Mouse (Mus musculus): ENCODE results near the gene Cnih4. TPM values are rescaled to one million over a fixed set of nuclear protein-coding genes. Genes with fewer than 3 reads are reported as not detected.

The Cnih4 gene
- polyA plus RNA-seq, 1 experiment from 2014 or later: 61.0 TPM

DNA sequence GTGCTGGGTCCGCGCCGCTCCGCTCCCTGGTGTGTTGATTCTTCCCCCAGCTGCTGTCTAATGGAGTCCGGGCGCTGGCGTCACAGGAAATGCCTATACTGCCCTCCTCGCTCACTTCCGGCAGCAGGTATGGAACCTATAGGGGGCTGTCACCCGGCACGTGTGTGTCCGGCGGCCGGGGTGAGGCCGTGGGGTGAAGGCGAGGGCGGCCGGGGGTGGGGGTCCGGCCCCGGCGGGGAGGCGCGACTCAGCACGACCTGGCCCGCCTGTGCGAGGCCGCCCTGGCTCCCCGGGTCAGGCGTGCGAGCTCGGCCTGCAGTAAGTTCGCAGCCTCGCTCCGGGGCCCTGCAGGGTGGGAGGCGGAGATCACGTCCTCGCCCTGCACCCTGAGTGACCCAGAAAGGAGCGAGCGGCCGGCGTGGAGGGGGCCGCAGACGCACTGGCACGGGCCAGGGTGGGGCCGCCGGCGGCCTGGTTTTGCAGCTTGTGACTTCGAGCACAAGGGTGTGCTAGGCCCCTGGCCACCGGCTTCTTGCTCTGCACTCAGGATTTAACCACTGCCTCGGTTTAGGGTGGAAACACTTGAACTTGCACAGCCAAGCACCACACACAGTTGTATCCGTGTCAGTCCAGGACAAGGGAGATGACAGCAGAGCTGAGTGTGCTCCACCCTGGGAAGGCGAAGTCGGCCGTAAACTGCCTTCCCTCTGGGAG is 67.6 kb downstream of the Cnih4 start, which contains the start of gene Wdr26:
TSS of gene Wdr26 (minus strand) at position 82 of the 714 bp plus-strand sequence.
- H3K4me3 ChIP-seq: peak within 1 kb of the TSS; percentile 100
- ATAC-seq (ENCODE audit: low read depth): peak; percentile 95
- WGBS: under 1% methylated on average over 54 of the region's 54 CpGs

DNA sequence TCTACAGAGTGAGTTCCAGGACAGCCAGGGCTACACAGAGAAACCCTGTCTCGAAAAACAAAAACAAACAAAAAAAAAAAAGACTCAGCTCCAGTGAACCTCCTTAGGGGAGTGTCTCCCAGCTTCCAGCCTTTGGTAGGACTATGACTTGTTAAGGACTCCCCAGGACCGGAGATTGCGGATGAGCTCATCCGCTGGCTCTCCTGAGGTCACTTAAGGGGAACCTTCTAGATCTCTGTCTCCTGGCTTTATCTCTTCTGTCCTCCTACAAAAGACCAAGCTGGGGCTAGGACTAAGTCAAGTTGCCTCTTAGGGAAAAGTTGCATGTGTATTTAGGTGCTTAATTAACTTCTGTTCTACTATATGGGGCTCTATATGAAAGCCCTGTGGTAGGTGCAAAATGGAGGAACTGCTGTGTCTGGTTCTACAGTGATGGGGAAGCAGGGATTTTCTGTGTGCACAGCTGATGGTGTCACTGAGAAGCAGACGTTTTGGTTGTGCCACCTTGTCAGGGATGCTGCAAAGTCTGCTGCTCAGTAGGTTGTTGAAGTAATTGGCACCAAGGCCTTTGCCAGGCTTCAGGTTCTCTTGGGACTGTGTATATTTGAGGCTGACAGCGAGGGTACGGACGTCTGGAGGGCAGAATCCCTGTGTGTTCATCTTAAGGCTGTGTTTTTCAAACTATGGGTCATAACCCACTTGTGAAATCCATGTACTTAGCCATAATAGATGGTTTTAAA is 70.0 kb downstream of the Cnih4 start:
- 84% methylated on average over 8 of the region's 8 CpGs for WGBS
- Histone ChIP-seq H3K9ac (no peak overlapping the region), H3K4me3 (no peak overlapping the region), H3K4me1 (replicated peaks) (peaks cover 24% of the 10 kb centered on the region), H3K9me3 (no peaks in the 10 kb centered on the region), H3K27ac (replicated peaks) (no peak overlapping the region), H3K27me3 (no peaks in the 10 kb centered on the region), H3K36me3 (no peaks in the 10 kb centered on the region), H3K4me2 (no peak overlapping the region)
- ATAC-seq (ENCODE audit: low read depth): no peak

More for the DNA sequence above, 67.6 kb downstream of the Cnih4 start, which contains the start of gene Wdr26:
- peaks cover 31% of the 10 kb centered on the region for H3K4me1 ChIP-seq (replicated peaks)
- H3K27me3 ChIP-seq: no peaks in the 10 kb centered on the region
- H3K36me3 ChIP-seq: peaks cover 6% of the 10 kb centered on the region
- peak within 1 kb of the TSS; percentile 95 for H3K27ac ChIP-seq (replicated peaks)
- no peaks in the 10 kb centered on the region for H3K9me3 ChIP-seq
- H3K4me2 ChIP-seq: peak within 1 kb of the TSS; percentile 84
- peak within 1 kb of the TSS; percentile 99 for H3K9ac ChIP-seq

DNA sequence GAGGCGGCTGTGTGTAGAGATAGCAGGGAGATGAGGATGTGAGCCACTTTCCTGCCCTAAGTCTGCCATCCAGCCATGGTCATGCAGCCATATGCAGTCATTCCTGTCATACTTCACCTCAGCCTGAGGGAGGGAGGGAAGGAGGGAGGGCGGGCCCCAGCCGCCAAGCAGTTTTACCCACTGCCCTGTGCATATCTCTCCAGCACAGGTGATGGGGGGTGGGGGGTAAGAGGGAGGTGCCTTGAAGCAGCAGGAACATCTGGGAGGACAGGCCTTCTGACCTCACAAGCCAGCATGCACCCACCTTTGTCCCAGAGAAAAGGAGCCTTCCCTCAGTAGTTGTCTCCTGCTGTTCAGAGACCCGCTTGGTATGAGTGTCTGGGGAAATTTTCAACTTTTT is 71.8 kb downstream of the Cnih4 start:
- H3K27me3 ChIP-seq: no peaks in the 10 kb centered on the region
- no peak overlapping the region for H3K4me3 ChIP-seq

More for the DNA sequence above, 71.8 kb downstream of the Cnih4 start:
- Histone ChIP-seq H3K9me3 (no peaks in the 10 kb centered on the region), H3K4me2 (no peak overlapping the region), H3K9ac (no peak overlapping the region), H3K27ac (replicated peaks) (no peak overlapping the region), H3K4me1 (replicated peaks) (peaks cover 12% of the 10 kb centered on the region), H3K36me3 (no peaks in the 10 kb centered on the region)
- WGBS: 65% methylated on average over 4 of the region's 4 CpGs
- no peak for ATAC-seq (ENCODE audit: low read depth)

Other genes with a start within 250 kb of the Cnih4 start
- gene Pycr2, start 240.4 kb upstream of the Cnih4 start, polyA plus RNA-seq (2015; fragmentation: Nextera tagmentation; extraction: Ambion mirVana): 72.2 and 73.4 TPM in 2 replicates
- gene Lefty1, start 209.7 kb upstream of the Cnih4 start, polyA plus RNA-seq (2015; fragmentation: Nextera tagmentation; extraction: Ambion mirVana): 0.49 TPM in 1 of 2 replicates, not detected in the other
- 2.0 and 3.2 TPM in 2 replicates for gene Tmem63a, start 202.3 kb upstream of the Cnih4 start, polyA plus RNA-seq (2015; fragmentation: Nextera tagmentation; extraction: Ambion mirVana)
- gene Ephx1, start 123.8 kb upstream of the Cnih4 start, polyA plus RNA-seq (2015; fragmentation: Nextera tagmentation; extraction: Ambion mirVana): 4.8 and 6.0 TPM in 2 replicates
- gene 9130409I23Rik, start 93.5 kb upstream of the Cnih4 start, polyA plus RNA-seq (2015; fragmentation: Nextera tagmentation; extraction: Ambion mirVana): not detected in 2 replicates
- gene Nvl, start 489 bp upstream of the Cnih4 start, polyA plus RNA-seq (2015; fragmentation: Nextera tagmentation; extraction: Ambion mirVana): 38.8 and 40.4 TPM in 2 replicates
- 39.3 and 45.9 TPM in 2 replicates for gene Wdr26, start 67.3 kb downstream of the Cnih4 start, polyA plus RNA-seq (2015; fragmentation: Nextera tagmentation; extraction: Ambion mirVana)
- 9.6 and 12.9 TPM in 2 replicates for gene Cnih3, start 207.9 kb downstream of the Cnih4 start, polyA plus RNA-seq (2015; fragmentation: Nextera tagmentation; extraction: Ambion mirVana)

Data from neural tube, embryonic 13.5 days (tissue).